Mouse (Mus musculus): ENCODE results near the gene Ppfibp1. TPM values are rescaled to one million over a fixed set of nuclear protein-coding genes. Genes with fewer than 3 reads are reported as not detected.
A peak's percentile ranks its signal among the peaks of the same experiment; 100 is the strongest.

The Ppfibp1 gene
- polyA plus RNA-seq, 1 experiment from 2014 or later, result 48.6 TPM

GRCm38 (mm10) chr6:146961832-146962481 lies 73.7 kb downstream of the Ppfibp1 start:
- peaks cover 4% of the 10 kb centered on the region; the same call in 1 of the 2 replicates for H3K36me3 ChIP-seq

DNA sequence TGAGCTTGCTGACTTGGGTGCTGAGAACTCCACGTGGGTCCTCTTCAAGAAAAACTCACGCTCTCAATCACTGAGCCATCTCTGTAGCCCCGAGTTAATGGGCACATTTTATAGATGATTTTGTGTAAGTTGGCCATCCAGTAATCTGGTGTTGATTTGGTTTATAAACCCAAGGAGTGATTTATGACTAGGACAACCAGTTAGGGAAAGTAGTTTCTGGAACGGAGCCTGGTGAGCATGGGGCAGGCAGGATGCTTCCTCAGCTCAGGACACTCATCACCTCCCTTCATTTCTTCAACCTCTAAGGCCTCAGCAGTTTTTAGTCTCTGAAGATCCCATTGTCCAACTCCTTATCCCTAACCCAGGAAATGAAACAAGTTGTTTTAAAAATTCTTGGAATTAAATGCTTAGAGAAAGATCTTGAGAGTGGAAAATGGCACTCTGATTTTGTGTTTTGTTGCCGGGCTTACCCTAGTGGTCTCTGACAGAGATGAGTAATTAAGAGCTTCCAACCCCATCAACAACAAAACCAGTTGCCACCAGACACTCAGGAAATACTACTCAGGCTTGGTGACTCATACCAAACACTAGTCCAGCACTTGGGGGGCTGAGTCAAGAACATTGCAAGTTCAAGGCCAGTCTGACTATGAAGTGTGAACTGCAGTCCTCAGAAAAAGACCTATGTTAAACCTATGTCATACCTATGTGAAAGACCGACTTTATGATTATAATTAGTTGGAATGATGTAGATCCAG lies 75.3 kb downstream of the Ppfibp1 start:
- no peak overlapping the region for H3K4me3 ChIP-seq
- H3K9ac ChIP-seq, result no peak overlapping the region
- no peak overlapping the region for H3K27ac ChIP-seq (replicated peaks)
- no peaks in the 10 kb centered on the region for H3K27me3 ChIP-seq (replicated peaks)
- no peak overlapping the region for H3K4me2 ChIP-seq
- H3K36me3 ChIP-seq, result peaks cover 4% of the 10 kb centered on the region; the same call in 1 of the 2 replicates
- no peaks in the 10 kb centered on the region for H3K9me3 ChIP-seq
- WGBS, result 79% methylated on average over 6 of the region's 6 CpGs
- ATAC-seq (ENCODE audit: extremely low read depth, insufficient number of reproducible peaks, low FRiP score, low TSS enrichment), result no peak
- peaks cover 51% of the 10 kb centered on the region for H3K4me1 ChIP-seq

More at GRCm38 (mm10) chr6:146961832-146962481, 73.7 kb downstream of the Ppfibp1 start:
- Histone ChIP-seq H3K9me3 (no peaks in the 10 kb centered on the region), H3K27ac (replicated peaks) (peak overlapping the region; percentile 40; the same call in 1 of the 2 replicates), H3K9ac (peak overlapping the region; percentile 34; the same call in 1 of the 2 replicates), H3K4me2 (peak overlapping the region; percentile 2; the same call in 1 of the 2 replicates), H3K4me1 (peaks cover 56% of the 10 kb centered on the region), H3K27me3 (replicated peaks) (no peaks in the 10 kb centered on the region), H3K4me3 (no peak overlapping the region)
- no peak for ATAC-seq (ENCODE audit: extremely low read depth, insufficient number of reproducible peaks, low FRiP score, low TSS enrichment)
- 11% methylated on average over 6 of the region's 6 CpGs for WGBS

GRCm38 (mm10) chr6:146965139-146965772 lies 77.0 kb downstream of the Ppfibp1 start:
- no peak overlapping the region for H3K9ac ChIP-seq

DNA sequence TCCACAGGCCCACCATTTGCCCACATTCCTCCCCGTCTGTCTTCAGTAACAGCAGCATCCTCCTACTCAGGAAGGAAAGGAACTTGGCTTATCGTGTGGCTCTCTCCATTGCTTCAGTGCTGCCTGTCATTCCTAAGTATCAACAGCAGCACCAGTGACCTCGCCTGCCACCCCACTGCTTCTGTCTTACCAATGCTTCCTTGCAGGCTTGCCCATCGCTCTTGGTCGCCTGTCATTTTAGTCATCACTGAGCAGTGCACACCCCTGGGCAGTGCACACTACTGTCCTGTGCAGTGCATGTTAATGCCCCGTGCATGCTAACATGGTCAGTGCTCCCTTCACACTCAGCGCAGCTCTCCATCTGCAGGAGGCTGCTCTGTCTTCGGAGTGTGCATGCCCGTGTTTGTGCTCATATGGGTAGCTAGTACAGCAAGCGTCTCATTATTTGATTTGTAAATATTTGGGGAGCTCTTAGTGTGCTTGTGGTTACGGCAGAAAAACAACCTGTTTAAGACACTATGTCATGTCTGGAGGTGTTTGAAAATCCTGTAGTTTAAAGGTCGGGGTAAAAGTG lies 78.2 kb downstream of the Ppfibp1 start:
- Histone ChIP-seq H3K4me1 (peaks cover 28% of the 10 kb centered on the region), H3K27me3 (replicated peaks) (no peaks in the 10 kb centered on the region), H3K4me2 (no peak overlapping the region), H3K9ac (no peak overlapping the region), H3K9me3 (no peaks in the 10 kb centered on the region), H3K36me3 (peaks cover 4% of the 10 kb centered on the region; the same call in 1 of the 2 replicates), H3K4me3 (no peak overlapping the region), H3K27ac (replicated peaks) (0 out of 2 replicates have a peak overlapping the region, but pooled peaks have one; percentile 17)
- ATAC-seq (ENCODE audit: extremely low read depth, insufficient number of reproducible peaks, low FRiP score, low TSS enrichment), result no peak
- 47% methylated on average over 12 of the region's 12 CpGs for WGBS

More at GRCm38 (mm10) chr6:146965139-146965772, 77.0 kb downstream of the Ppfibp1 start:
- Histone ChIP-seq H3K9me3 (no peaks in the 10 kb centered on the region), H3K36me3 (peaks cover 4% of the 10 kb centered on the region; the same call in 1 of the 2 replicates), H3K27ac (replicated peaks) (no peak overlapping the region), H3K4me1 (peaks cover 35% of the 10 kb centered on the region), H3K4me3 (no peak overlapping the region), H3K4me2 (no peak overlapping the region), H3K27me3 (replicated peaks) (no peaks in the 10 kb centered on the region)
- 85% methylated on average over 13 of the region's 13 CpGs for WGBS
- no peak for ATAC-seq (ENCODE audit: extremely low read depth, insufficient number of reproducible peaks, low FRiP score, low TSS enrichment)

GRCm38 (mm10) chr6:146967836-146968235 lies 79.5 kb downstream of the Ppfibp1 start:
- Histone ChIP-seq H3K4me1 (peaks cover 24% of the 10 kb centered on the region), H3K9ac (no peak overlapping the region), H3K4me2 (no peak overlapping the region), H3K27me3 (replicated peaks) (no peaks in the 10 kb centered on the region), H3K36me3 (peaks cover 4% of the 10 kb centered on the region; the same call in 1 of the 2 replicates), H3K4me3 (no peak overlapping the region), H3K27ac (replicated peaks) (no peak overlapping the region), H3K9me3 (no peaks in the 10 kb centered on the region)
- 70% methylated on average over 6 of the region's 6 CpGs for WGBS
- no peak for ATAC-seq (ENCODE audit: extremely low read depth, insufficient number of reproducible peaks, low FRiP score, low TSS enrichment)

GRCm38 (mm10) chr6:146970811-146971210 lies 82.5 kb downstream of the Ppfibp1 start:
- Histone ChIP-seq H3K4me2 (no peak overlapping the region), H3K9me3 (no peaks in the 10 kb centered on the region), H3K9ac (no peak overlapping the region), H3K4me3 (no peak overlapping the region), H3K27ac (replicated peaks) (no peak overlapping the region), H3K4me1 (peaks cover 40% of the 10 kb centered on the region), H3K27me3 (replicated peaks) (no peaks in the 10 kb centered on the region), H3K36me3 (no peaks in the 10 kb centered on the region)
- no peak for ATAC-seq (ENCODE audit: extremely low read depth, insufficient number of reproducible peaks, low FRiP score, low TSS enrichment)
- 69% methylated on average over 3 of the region's 3 CpGs for WGBS

DNA sequence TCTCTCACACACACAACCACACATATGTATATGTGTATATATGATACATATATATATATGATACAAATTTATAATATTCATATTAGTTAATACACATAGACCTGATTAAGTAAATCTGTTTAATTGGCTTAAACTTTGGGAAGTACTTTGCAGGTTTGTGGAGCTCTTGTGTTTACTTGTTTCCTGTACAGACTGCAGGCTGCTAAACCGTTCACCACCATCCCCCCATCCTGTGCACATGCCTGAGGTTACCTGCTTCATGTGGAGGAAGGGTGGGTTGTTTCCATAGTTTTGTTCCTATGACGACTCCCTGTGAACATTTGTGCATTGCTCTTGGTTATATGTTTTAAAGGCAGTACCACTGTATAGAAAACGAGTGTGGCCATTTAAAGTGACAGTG lies 83.1 kb downstream of the Ppfibp1 start:
- H3K9me3 ChIP-seq, result no peaks in the 10 kb centered on the region
- H3K27ac ChIP-seq (replicated peaks), result no peak overlapping the region
- no peaks in the 10 kb centered on the region for H3K36me3 ChIP-seq
- 43% methylated on average over 3 of the region's 3 CpGs for WGBS
- peaks cover 40% of the 10 kb centered on the region for H3K4me1 ChIP-seq
- H3K27me3 ChIP-seq (replicated peaks), result no peaks in the 10 kb centered on the region
- no peak overlapping the region for H3K4me3 ChIP-seq
- no peak overlapping the region for H3K9ac ChIP-seq
- H3K4me2 ChIP-seq, result no peak overlapping the region
- no peak for ATAC-seq (ENCODE audit: extremely low read depth, insufficient number of reproducible peaks, low FRiP score, low TSS enrichment)

- no peaks in the 10 kb centered on the region for H3K9me3 ChIP-seq
- no peak overlapping the region for H3K9ac ChIP-seq
- no peak overlapping the region for H3K27ac ChIP-seq (replicated peaks)
- no peak overlapping the region for H3K4me3 ChIP-seq
- H3K4me1 ChIP-seq, result peaks cover 40% of the 10 kb centered on the region
- ATAC-seq (ENCODE audit: extremely low read depth, insufficient number of reproducible peaks, low FRiP score, low TSS enrichment), result no peak
- H3K27me3 ChIP-seq (replicated peaks), result no peaks in the 10 kb centered on the region
- no peak overlapping the region for H3K4me2 ChIP-seq
- H3K36me3 ChIP-seq, result peaks cover 5% of the 10 kb centered on the region
- WGBS, result 53% methylated on average over 6 of the region's 6 CpGs
These were observed 83.7 kb downstream of the Ppfibp1 start for GRCm38 (mm10) chr6:146972009-146972408.

DNA sequence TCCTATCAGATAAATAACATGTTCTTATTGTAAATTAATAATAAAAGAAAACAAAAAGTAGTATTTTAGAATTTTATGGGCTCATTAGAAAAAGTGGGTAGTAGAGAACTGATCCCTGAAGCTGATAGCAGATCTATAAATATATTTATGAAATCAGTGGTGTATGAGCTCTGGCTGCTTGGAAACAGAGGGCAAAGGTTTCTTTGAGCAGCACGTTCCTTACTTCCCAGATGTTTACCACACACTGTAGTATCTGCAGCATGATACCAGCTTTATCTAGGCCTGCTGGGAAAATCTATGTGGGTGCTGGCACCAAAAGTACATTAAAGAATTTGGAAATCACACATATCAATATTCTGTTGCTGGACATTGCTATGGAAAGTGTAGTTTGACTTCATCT lies 84.5 kb downstream of the Ppfibp1 start:
- Histone ChIP-seq H3K27ac (replicated peaks) (no peak overlapping the region), H3K9ac (no peak overlapping the region), H3K9me3 (no peaks in the 10 kb centered on the region), H3K4me1 (peaks cover 40% of the 10 kb centered on the region), H3K27me3 (replicated peaks) (no peaks in the 10 kb centered on the region), H3K4me3 (no peak overlapping the region), H3K4me2 (no peak overlapping the region), H3K36me3 (peaks cover 12% of the 10 kb centered on the region)
- 38% methylated on average over 1 of the region's 1 CpGs for WGBS
- no peak for ATAC-seq (ENCODE audit: extremely low read depth, insufficient number of reproducible peaks, low FRiP score, low TSS enrichment)

DNA sequence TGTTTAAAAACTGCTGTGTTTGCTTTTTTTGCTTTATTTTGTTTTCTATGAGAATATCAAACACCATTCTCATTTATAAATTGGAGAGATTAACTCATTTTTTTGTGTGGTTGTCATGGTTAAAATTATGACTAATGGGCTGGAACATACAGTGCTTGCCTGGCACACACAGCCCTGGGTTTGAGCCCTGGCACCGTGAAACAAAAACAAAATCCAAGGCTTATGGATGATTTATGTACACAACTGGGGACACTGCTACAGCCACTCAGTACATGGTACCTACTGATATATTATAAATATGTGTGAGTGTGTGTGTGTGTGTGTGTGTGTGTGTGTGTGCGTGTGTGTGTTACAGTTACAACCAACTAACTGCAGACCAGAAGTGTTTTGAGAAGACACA lies 85.1 kb downstream of the Ppfibp1 start:
- ATAC-seq (ENCODE audit: extremely low read depth, insufficient number of reproducible peaks, low FRiP score, low TSS enrichment), result no peak

GRCm38 (mm10) chr6:146973830-146974229 lies 85.5 kb downstream of the Ppfibp1 start:
- peaks cover 48% of the 10 kb centered on the region for H3K4me1 ChIP-seq
- H3K9ac ChIP-seq, result no peak overlapping the region
- no peak overlapping the region for H3K27ac ChIP-seq (replicated peaks)
- no peak overlapping the region for H3K4me2 ChIP-seq
- no peaks in the 10 kb centered on the region for H3K9me3 ChIP-seq
- peaks cover 17% of the 10 kb centered on the region for H3K36me3 ChIP-seq
- ATAC-seq (ENCODE audit: extremely low read depth, insufficient number of reproducible peaks, low FRiP score, low TSS enrichment), result no peak
- no peak overlapping the region for H3K4me3 ChIP-seq
- H3K27me3 ChIP-seq (replicated peaks), result no peaks in the 10 kb centered on the region

More for the DNA sequence above, 85.1 kb downstream of the Ppfibp1 start:
- Histone ChIP-seq H3K9me3 (no peaks in the 10 kb centered on the region), H3K4me1 (peaks cover 44% of the 10 kb centered on the region), H3K36me3 (peaks cover 17% of the 10 kb centered on the region), H3K4me2 (no peak overlapping the region), H3K27me3 (replicated peaks) (no peaks in the 10 kb centered on the region), H3K9ac (no peak overlapping the region), H3K27ac (replicated peaks) (no peak overlapping the region), H3K4me3 (no peak overlapping the region)
- WGBS, result 73% methylated on average over 2 of the region's 2 CpGs
